Mouse (Mus musculus): ENCODE data around the gene Mrpl28. TPM values are rescaled to one million over a fixed set of nuclear protein-coding genes. Genes with fewer than 3 reads are reported as not detected.

Gene Mrpl28
- total and polyA plus RNA-seq, 3 experiments, result 131 to 154 (median 131) TPM

- Histone ChIP-seq H3K27me3 (ENCODE audit: control insufficient read depth, insufficient read depth, low read length) (no peaks in the 10 kb centered on the region), H3K79me2 (replicated peaks; ENCODE audit: control insufficient read depth, insufficient read depth, low read length) (peaks cover 7% of the 10 kb centered on the region), H3K9ac (ENCODE audit: low read depth, low read length) (peak within 1 kb of the TSS; percentile 95), H3K4me1 (ENCODE audit: control insufficient read depth, insufficient read depth, low read length) (peaks cover 4% of the 10 kb centered on the region), H3K4me3 (peak within 1 kb of the TSS; percentile 85), H3K36me3 (ENCODE audit: control insufficient read depth, insufficient read depth, low read length) (no peaks in the 10 kb centered on the region), H3K27ac (peak within 1 kb of the TSS; percentile 83)
- intact Hi-C loops (cut with DNase I), result loop anchor here (2.0 to 5.0 kb wide), 2 partner anchors 16 to 104 kb away; partner anchors contain the start of genes Fam234a and Mrpl28
- DNase-seq, result peak; percentile 94 to 95
- 2% methylated on average over 42 of the region's 42 CpGs for WGBS
- TF ChIP-seq POLR2A (IDR thresholded peaks at IDR 0.05; ENCODE audit: insufficient read depth, low read depth, low read length) (peak; percentile 36; the same call in 1 of the 2 replicates), EP300 (IDR thresholded peaks at IDR 0.05; ENCODE audit: insufficient read depth, low read depth, low read length) (no peak), CTCF (IDR thresholded peaks at IDR 0.05) (peak; percentile 79)
These were observed 15.0 kb downstream of the Mrpl28 start, which contains the start of gene Axin1 for GRCm38 (mm10) chr17:26138239-26138836. Gene Axin1, plus strand, starts transcription at chr17:26138688.

- WGBS, result 2% methylated on average over 57 of the region's 58 CpGs
- Histone ChIP-seq H3K36me3 (ENCODE audit: control insufficient read depth, insufficient read depth, low read length) (peaks cover 3% of the 10 kb centered on the region; the same call in 1 of the 2 replicates), H3K4me3 (peak overlapping the region; percentile 85), H3K27ac (peak overlapping the region; percentile 83), H3K4me1 (ENCODE audit: control insufficient read depth, insufficient read depth, low read length) (peaks cover 4% of the 10 kb centered on the region), H3K27me3 (ENCODE audit: control insufficient read depth, insufficient read depth, low read length) (no peaks in the 10 kb centered on the region), H3K9ac (ENCODE audit: low read depth, low read length) (peak overlapping the region; percentile 95), H3K79me2 (replicated peaks; ENCODE audit: control insufficient read depth, insufficient read depth, low read length) (peaks cover 7% of the 10 kb centered on the region)
- no peak for TF ChIP-seq EP300 (IDR thresholded peaks at IDR 0.05; ENCODE audit: insufficient read depth, low read depth, low read length)
- no peak for TF ChIP-seq CTCF (IDR thresholded peaks at IDR 0.05)
- intact Hi-C loops (cut with DNase I), result loop anchor here (2.0 to 5.0 kb wide), 2 partner anchors 16 to 103 kb away; partner anchors contain the start of genes Fam234a and Mrpl28
- DNase-seq, result no peak
These were observed 15.6 kb downstream of the Mrpl28 start for GRCm38 (mm10) chr17:26138901-26139381.

- no peak overlapping the region for H3K9ac ChIP-seq (ENCODE audit: low read depth, low read length)
- H3K4me3 ChIP-seq, result no peak overlapping the region
- DNase-seq, result no peak
- H3K79me2 ChIP-seq (replicated peaks; ENCODE audit: control insufficient read depth, insufficient read depth, low read length), result peaks cover 11% of the 10 kb centered on the region
- H3K27ac ChIP-seq, result no peak overlapping the region
- intact Hi-C loops (cut with DNase I), result no loop called here
- WGBS, result 66% methylated on average over 4 of the region's 4 CpGs
- no peaks in the 10 kb centered on the region for H3K27me3 ChIP-seq (ENCODE audit: control insufficient read depth, insufficient read depth, low read length)
- peaks cover 6% of the 10 kb centered on the region for H3K36me3 ChIP-seq (ENCODE audit: control insufficient read depth, insufficient read depth, low read length)
- TF ChIP-seq POLR2A (IDR thresholded peaks at IDR 0.05; ENCODE audit: insufficient read depth, low read depth, low read length), result no peak
- no peak for TF ChIP-seq EP300 (IDR thresholded peaks at IDR 0.05; ENCODE audit: insufficient read depth, low read depth, low read length)
- no peak for TF ChIP-seq CTCF (IDR thresholded peaks at IDR 0.05)
- H3K4me1 ChIP-seq (ENCODE audit: control insufficient read depth, insufficient read depth, low read length), result peaks cover 4% of the 10 kb centered on the region
These were observed 19.5 kb downstream of the Mrpl28 start for GRCm38 (mm10) chr17:26142796-26143195.

DNA sequence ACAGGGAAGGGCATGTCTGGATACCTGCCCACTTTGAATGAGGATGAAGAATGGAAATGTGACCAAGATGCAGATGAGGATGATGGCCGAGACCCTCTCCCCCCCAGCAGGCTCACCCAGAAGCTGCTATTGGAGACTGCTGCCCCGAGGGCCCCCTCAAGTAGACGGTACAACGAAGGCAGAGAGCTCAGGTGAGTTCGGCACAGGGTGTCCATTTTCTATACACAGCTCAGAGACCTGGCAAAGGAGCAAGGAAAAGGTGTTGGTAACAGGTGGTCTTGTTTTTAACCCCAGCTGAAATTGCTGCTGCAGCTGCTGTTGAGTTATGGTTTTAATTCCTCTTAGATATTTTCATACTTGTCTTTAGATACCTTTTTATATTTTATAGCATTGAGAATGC is 20.1 kb downstream of the Mrpl28 start:
- no peak overlapping the region for H3K4me3 ChIP-seq
- H3K79me2 ChIP-seq (replicated peaks; ENCODE audit: control insufficient read depth, insufficient read depth, low read length), result peaks cover 11% of the 10 kb centered on the region
- H3K9ac ChIP-seq (ENCODE audit: low read depth, low read length), result no peak overlapping the region
- H3K36me3 ChIP-seq (ENCODE audit: control insufficient read depth, insufficient read depth, low read length), result peaks cover 6% of the 10 kb centered on the region
- no peak for TF ChIP-seq POLR2A (IDR thresholded peaks at IDR 0.05; ENCODE audit: insufficient read depth, low read depth, low read length)
- no peak for TF ChIP-seq CTCF (IDR thresholded peaks at IDR 0.05)
- TF ChIP-seq EP300 (IDR thresholded peaks at IDR 0.05; ENCODE audit: insufficient read depth, low read depth, low read length), result no peak
- intact Hi-C loops (cut with DNase I), result no loop called here
- no peak for DNase-seq
- no peak overlapping the region for H3K27ac ChIP-seq
- 97% methylated on average over 5 of the region's 5 CpGs for WGBS
- no peaks in the 10 kb centered on the region for H3K27me3 ChIP-seq (ENCODE audit: control insufficient read depth, insufficient read depth, low read length)
- H3K4me1 ChIP-seq (ENCODE audit: control insufficient read depth, insufficient read depth, low read length), result peaks cover 4% of the 10 kb centered on the region

DNA sequence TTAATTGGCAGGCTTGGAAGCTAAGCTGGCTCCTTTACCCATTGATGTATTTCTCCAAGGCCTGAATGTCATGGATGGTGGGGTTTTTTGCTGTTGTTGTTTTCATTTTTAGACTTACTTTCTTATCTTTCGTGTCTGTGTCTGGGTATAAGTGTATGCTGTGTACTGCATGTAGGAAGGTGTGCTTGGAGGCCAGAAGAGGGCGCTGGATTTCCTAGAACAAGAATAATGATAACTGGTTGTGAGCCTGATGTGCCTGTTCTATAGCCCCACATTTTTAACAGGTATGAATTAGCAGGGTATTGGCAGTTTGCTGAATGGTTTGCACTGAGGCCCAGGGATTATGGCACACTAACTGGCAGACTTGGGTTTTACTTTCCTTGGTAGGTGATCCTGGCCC is 25.8 kb downstream of the Mrpl28 start:
- Histone ChIP-seq H3K79me2 (replicated peaks; ENCODE audit: control insufficient read depth, insufficient read depth, low read length) (peaks cover 12% of the 10 kb centered on the region), H3K27me3 (ENCODE audit: control insufficient read depth, insufficient read depth, low read length) (no peaks in the 10 kb centered on the region), H3K36me3 (ENCODE audit: control insufficient read depth, insufficient read depth, low read length) (peaks cover 3% of the 10 kb centered on the region; the same call in 1 of the 2 replicates), H3K27ac (no peak overlapping the region), H3K9ac (ENCODE audit: low read depth, low read length) (no peak overlapping the region), H3K4me3 (no peak overlapping the region), H3K4me1 (ENCODE audit: control insufficient read depth, insufficient read depth, low read length) (no peaks in the 10 kb centered on the region; the same call in 1 of the 2 replicates)
- intact Hi-C loops (cut with DNase I), result no loop called here
- WGBS, result 87% methylated on average over 2 of the region's 2 CpGs
- no peak for TF ChIP-seq EP300 (IDR thresholded peaks at IDR 0.05; ENCODE audit: insufficient read depth, low read depth, low read length)
- no peak for TF ChIP-seq POLR2A (IDR thresholded peaks at IDR 0.05; ENCODE audit: insufficient read depth, low read depth, low read length)
- TF ChIP-seq CTCF (IDR thresholded peaks at IDR 0.05), result no peak
- DNase-seq, result no peak
